Mouse (Mus musculus) myocyte (in vitro differentiated cells): ENCODE data around the gene Ppp6r1.

Experiments used
- CEBPB ChIP-seq: IDR thresholded peaks from 2 replicates; pipeline ENCODE4 v1.6.1; 2011; ENCODE audit warnings: mild to moderate bottlenecking, moderate library complexity; ENCODE audit not compliant: poor library complexity, insufficient read depth, severe bottlenecking
- E2F4 ChIP-seq: IDR thresholded peaks from one replicate; pipeline ENCODE4 v1.6.1; 2011; ENCODE audit warnings: mild to moderate bottlenecking, control low read depth, moderate library complexity; ENCODE audit not compliant: insufficient read depth
- MAX ChIP-seq: IDR thresholded peaks from one replicate; pipeline ENCODE4 v1.6.1; 2011; ENCODE audit warnings: low read depth, mild to moderate bottlenecking, control low read depth
- MYOD1 ChIP-seq, 3 experiments: IDR thresholded peaks; one replicate each; pipeline ENCODE4 v1.6.1; 2011; ENCODE audit warnings: control low read depth in 2 of 3, low read depth in 2 of 3, mild to moderate bottlenecking in 2 of 3, moderate library complexity in 1 of 3; ENCODE audit not compliant: insufficient read length in 2 of 3, control insufficient read depth in 1 of 3
- POLR2A ChIP-seq: IDR thresholded peaks from one replicate; pipeline ENCODE4 v1.6.1; 2011; ENCODE audit warnings: low read depth, mild to moderate bottlenecking, control low read depth, moderate library complexity; ENCODE audit not compliant: insufficient read length
- POLR2AphosphoS2 ChIP-seq: IDR thresholded peaks from one replicate; pipeline ENCODE4 v1.6.1; 2011; ENCODE audit warnings: low read depth, control low read depth; ENCODE audit not compliant: insufficient read length
- REST ChIP-seq: IDR thresholded peaks from one replicate; pipeline ENCODE4 v1.6.1; 2011; ENCODE audit warnings: mild to moderate bottlenecking, control low read depth, moderate library complexity; ENCODE audit not compliant: insufficient read depth, insufficient read length
- SRF ChIP-seq: IDR thresholded peaks from one replicate; pipeline ENCODE4 v1.6.1; 2011; ENCODE audit warnings: low read depth; ENCODE audit not compliant: control insufficient read depth, insufficient read length
- TCF12 ChIP-seq: IDR thresholded peaks from one replicate; pipeline ENCODE4 v1.6.1; 2011; ENCODE audit warnings: mild to moderate bottlenecking, control low read depth; ENCODE audit not compliant: poor library complexity, insufficient read depth, severe bottlenecking
- USF1 ChIP-seq: IDR thresholded peaks from one replicate; pipeline ENCODE4 v1.6.1; 2011; ENCODE audit warnings: low read depth, mild to moderate bottlenecking, control low read depth, moderate library complexity

- TF ChIP-seq MYOD1 (IDR thresholded peaks at IDR 0.05; ENCODE audit: control insufficient read depth in 1 of 3, insufficient read length in 2 of 3, low read depth in 2 of 3) (no peak), POLR2A (no peak), CEBPB (no peak), REST (no peak), POLR2AphosphoS2 (no peak), MAX (no peak), USF1 (no peak), TCF12 (no peak), SRF (no peak), E2F4 (no peak)
Measured at GRCm38 (mm10) chr7:4668506-4668905, 9.7 kb upstream of the Ppp6r1 start.
